Comparison of ENCODE assay signal across 9 mouse cellular contexts in the genomic region with DNA sequence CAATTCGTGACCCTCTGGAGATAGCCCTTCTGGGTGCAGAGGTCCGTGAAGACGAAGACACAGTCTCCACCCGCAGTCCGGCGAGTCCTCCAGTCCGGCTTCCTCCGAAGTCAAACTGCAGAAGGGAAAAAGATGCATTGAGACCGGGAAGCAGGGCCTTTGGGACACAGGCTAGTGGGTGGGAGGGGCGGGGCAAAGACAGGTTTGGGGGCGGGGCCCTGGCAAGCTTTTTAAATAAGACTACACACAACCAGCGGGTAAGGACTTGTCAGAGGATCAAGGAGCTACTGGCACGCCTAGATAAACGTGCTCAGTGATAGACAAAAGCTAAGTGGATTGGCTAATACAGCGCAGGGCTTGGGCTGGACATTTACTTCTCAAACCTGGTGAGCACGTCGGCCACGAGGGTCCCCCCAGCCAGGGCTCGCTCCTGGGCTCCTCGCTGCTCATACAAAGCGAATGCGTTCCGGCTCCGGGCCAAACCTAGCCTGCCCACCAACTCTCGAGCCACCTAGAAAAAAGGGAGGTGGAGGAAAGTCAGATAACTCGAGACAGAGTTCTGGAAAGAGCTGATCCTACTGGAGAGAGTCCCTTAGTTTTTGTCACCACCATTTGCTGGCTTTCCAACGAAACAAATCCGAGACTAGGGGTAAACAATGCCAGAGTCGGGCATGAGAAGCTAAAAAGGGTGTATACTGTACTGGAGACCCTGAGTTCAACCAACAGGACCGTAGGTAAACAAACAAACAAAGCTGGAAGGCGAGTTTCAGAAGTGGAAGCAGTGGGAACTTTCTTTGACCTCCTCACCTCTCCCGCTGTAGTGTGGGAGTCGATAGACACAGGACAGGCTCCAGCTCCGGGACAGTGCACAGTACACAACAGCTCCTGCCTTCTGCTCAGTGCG. TPM values are rescaled to one million over a fixed set of nuclear protein-coding genes. Genes with fewer than 3 reads are reported as not detected.
A peak's percentile ranks its signal among the peaks of the same experiment; 100 is the strongest.
DNase-seq lines count a peak whose midpoint lies in the region; ATAC-seq and TF ChIP-seq lines count a peak whose summit lies in the region.
"Had no signal": no experiment of that assay in that cellular context is flagged by ENCODE, and none has a peak within 500 bp of the region (broad histone marks: within the 10 kb centered on the region; RNA-seq: fewer than 3 reads in every experiment).

No protein-coding gene starts in this region.

- no peak for TF ChIP-seq EP300 in lung, postnatal 0 days (IDR thresholded peaks at IDR 0.05)

- no peaks in the 10 kb centered on the region; the same call in 1 of the 2 replicates for H3K27me3 ChIP-seq in lung, postnatal 0 days (replicated peaks; ENCODE audit: insufficient read depth, low read length)
- H3K27me3 ChIP-seq in limb, embryonic 10.5 days (ENCODE audit: low read depth, poor library complexity, severe bottlenecking) = peaks cover 98% of the 10 kb centered on the region
- peaks cover 4% of the 10 kb centered on the region for H3K27me3 ChIP-seq in splenic B cell, adult 2 months (ENCODE audit: control insufficient read depth, insufficient read depth, low read length, poor library complexity, severe bottlenecking)

- DNase-seq in cerebellum, adult 11-12 months = peak; percentile 45
- DNase-seq in cerebellum, postnatal 36 days = no peak
- DNase-seq in lung, postnatal 0 days (ENCODE audit: low spot score) = peak; percentile 73
- no peak for DNase-seq in lung, postnatal 14 days
- DNase-seq in limb, embryonic 10.5 days (ENCODE audit: low spot score) = no peak
- peak; percentile 30 for DNase-seq in splenic B cell, adult 2 months (ENCODE audit: low read depth, low spot score)
- DNase-seq in layer of hippocampus, adult 11-12 months (ENCODE audit: low spot score) = no peak
- DNase-seq in left cerebral cortex, adult 9 months (ENCODE audit: low spot score in 2 of 2) = no peak
- DNase-seq: spleen, adult 18-20 months had no signal

- H3K36me3 ChIP-seq in lung, postnatal 0 days (ENCODE audit: insufficient read depth, low read length) = peaks cover 23% of the 10 kb centered on the region
- peaks cover 7% of the 10 kb centered on the region for H3K36me3 ChIP-seq in limb, embryonic 10.5 days
- H3K36me3 ChIP-seq in splenic B cell, adult 2 months (ENCODE audit: control insufficient read depth, insufficient read depth, low read length, poor library complexity, severe bottlenecking) = no peaks in the 10 kb centered on the region

- peaks cover 14% of the 10 kb centered on the region; the same call in 1 of the 2 replicates for H3K4me1 ChIP-seq in lung, postnatal 0 days (ENCODE audit: insufficient read depth, low read depth, low read length)
- H3K4me1 ChIP-seq in limb, embryonic 10.5 days = peaks cover 44% of the 10 kb centered on the region

- H3K9ac ChIP-seq in lung, postnatal 0 days (replicated peaks; ENCODE audit: low read depth) = no peak overlapping the region

- H3K4me3 ChIP-seq in lung, postnatal 0 days (ENCODE audit: low read depth, low read length) = no peak overlapping the region
- peak overlapping the region; percentile 52 for H3K4me3 ChIP-seq in limb, embryonic 10.5 days

- H3K9me3 ChIP-seq in lung, postnatal 0 days (ENCODE audit: low read length) = no peaks in the 10 kb centered on the region
- H3K9me3 ChIP-seq in limb, embryonic 10.5 days (replicated peaks) = no peaks in the 10 kb centered on the region

- peak; percentile 44 for ATAC-seq in lung, postnatal 0 days

- no peak for TF ChIP-seq CTCF in lung, postnatal 0 days (IDR thresholded peaks at IDR 0.05)

- no peak overlapping the region for H3K27ac ChIP-seq in lung, postnatal 0 days (ENCODE audit: low read length)
- H3K27ac ChIP-seq in limb, embryonic 10.5 days = no peak overlapping the region

- WGBS in lung, postnatal 0 days = 42% methylated on average over 35 of the region's 35 CpGs
- 3% methylated on average over 35 of the region's 35 CpGs for WGBS in limb, embryonic 10.5 days

- H3K4me2 ChIP-seq in lung, postnatal 0 days (replicated peaks; ENCODE audit: low read depth, low read length) = no peak overlapping the region

RNA-seq across cellular contexts. Expression of a gene that starts 5.4 kb away (rescaled TPM):
- 0.24 and 0.56 TPM in 2 replicates for polyA plus RNA-seq in lung, postnatal 0 days (2015; fragmentation: Nextera tagmentation; extraction: Ambion mirVana)
- polyA plus RNA-seq in limb, embryonic 10.5 days (2016; fragmentation: Nextera tagmentation; extraction: Ambion mirVana) = 0.04 and 0.09 TPM in 2 replicates

RNA-seq across cellular contexts. Expression of a gene that starts 6.2 kb away (rescaled TPM):
- polyA plus RNA-seq in lung, postnatal 0 days (2015; fragmentation: Nextera tagmentation; extraction: Ambion mirVana) = 12.3 and 14.2 TPM in 2 replicates
- polyA plus RNA-seq in limb, embryonic 10.5 days (2016; fragmentation: Nextera tagmentation; extraction: Ambion mirVana) = 1.9 and 3.0 TPM in 2 replicates

RNA-seq across cellular contexts. Expression of a gene that starts 9.2 kb away (rescaled TPM):
- polyA plus RNA-seq in lung, postnatal 0 days (2015; fragmentation: Nextera tagmentation; extraction: Ambion mirVana) = 1.9 and 2.3 TPM in 2 replicates
- polyA plus RNA-seq in limb, embryonic 10.5 days (2016; fragmentation: Nextera tagmentation; extraction: Ambion mirVana) = 2.5 and 3.0 TPM in 2 replicates

RNA-seq across cellular contexts. Expression of a gene that starts 10.3 kb away (rescaled TPM):
- 0.06 and 0.20 TPM in 2 replicates for polyA plus RNA-seq in lung, postnatal 0 days (2015; fragmentation: Nextera tagmentation; extraction: Ambion mirVana)
- not detected in 2 replicates for polyA plus RNA-seq in limb, embryonic 10.5 days (2016; fragmentation: Nextera tagmentation; extraction: Ambion mirVana)

RNA-seq across cellular contexts. Expression of a gene that starts 45.2 kb away (rescaled TPM):
- polyA plus RNA-seq in lung, postnatal 0 days (2015; fragmentation: Nextera tagmentation; extraction: Ambion mirVana) = 25.8 TPM in 2 replicates
- 145 and 158 TPM in 2 replicates for polyA plus RNA-seq in limb, embryonic 10.5 days (2016; fragmentation: Nextera tagmentation; extraction: Ambion mirVana)

Comparison
In these comparisons a context has a peak if more than half of its experiments do, and no peak if none do; other contexts are left out.
1. DNase-seq: peak in cerebellum, adult 11-12 months (single experiment), lung, postnatal 0 days (single experiment) and splenic B cell, adult 2 months (single experiment); none in cerebellum, postnatal 36 days (0 of 2), lung, postnatal 14 days (single experiment), limb, embryonic 10.5 days (single experiment), layer of hippocampus, adult 11-12 months (single experiment) and left cerebral cortex, adult 9 months (0 of 2).